ENCODE assay signal across 9 mouse cellular contexts in genomic region chr8:47351914-47352701, GRCm38 (mm10).
DNase-seq lines count a peak whose midpoint lies in the region; ATAC-seq lines count a peak whose summit lies in the region.
"Had no signal": no experiment of that assay in that cellular context is flagged by ENCODE, and none has a peak within 500 bp of the region (broad histone marks: within the 10 kb centered on the region; RNA-seq: fewer than 3 reads in every experiment).

No protein-coding gene starts in this region.

- no peaks in the 10 kb centered on the region for H3K9me3 ChIP-seq in embryonic facial prominence, embryonic 13.5 days
- H3K9me3 ChIP-seq in stomach, embryonic 14.5 days (ENCODE audit: control insufficient read depth, low read depth, low read length) = no peaks in the 10 kb centered on the region

- DNase-seq in heart, adult 11 months = peak; percentile 97
- peak; percentile 49 for DNase-seq in kidney, adult 9 months
- no peak for DNase-seq in thymus, postnatal 25 days
- DNase-seq in yolk sac, embryonic 10.5 days (ENCODE audit: low spot score) = no peak
- no peak for DNase-seq in layer of hippocampus, adult 18-20 months (ENCODE audit: low spot score in 2 of 2)
- DNase-seq in right cerebral cortex, adult 18-20 months = no peak

- 22% methylated on average over 21 of the region's 21 CpGs for WGBS in embryonic facial prominence, embryonic 13.5 days
- WGBS in stomach, embryonic 14.5 days = 27% methylated on average over 21 of the region's 21 CpGs

- H3K4me1 ChIP-seq in embryonic facial prominence, embryonic 13.5 days = peaks cover 70% of the 10 kb centered on the region
- peaks cover 15% of the 10 kb centered on the region; the same call in 1 of the 2 replicates for H3K4me1 ChIP-seq in stomach, embryonic 14.5 days (ENCODE audit: control insufficient read depth, insufficient read depth, low read length)

- H3K27ac ChIP-seq in embryonic facial prominence, embryonic 13.5 days = peak overlapping the region; percentile 78
- peak overlapping the region; percentile 73 for H3K27ac ChIP-seq in stomach, embryonic 14.5 days (ENCODE audit: low read length)

- peak overlapping the region; percentile 47 for H3K4me2 ChIP-seq in embryonic facial prominence, embryonic 13.5 days
- H3K4me2 ChIP-seq in stomach, embryonic 14.5 days (replicated peaks; ENCODE audit: low read depth, low read length) = peak overlapping the region; percentile 20; the same call in 1 of the 2 replicates

- no peaks in the 10 kb centered on the region for H3K36me3 ChIP-seq in embryonic facial prominence, embryonic 13.5 days
- no peaks in the 10 kb centered on the region for H3K36me3 ChIP-seq in stomach, embryonic 14.5 days (ENCODE audit: control insufficient read depth, insufficient read depth, low read length)

- H3K9ac ChIP-seq in embryonic facial prominence, embryonic 13.5 days = peak overlapping the region; percentile 32; the same call in 1 of the 2 replicates
- H3K9ac ChIP-seq in stomach, embryonic 14.5 days (replicated peaks; ENCODE audit: low read depth, low read length) = no peak overlapping the region

- ATAC-seq in embryonic facial prominence, embryonic 13.5 days (ENCODE audit: insufficient number of reproducible peaks, insufficient read depth, low FRiP score, low TSS enrichment, low read depth) = peak; percentile 50; the same call in 1 of the 2 replicates
- ATAC-seq in stomach, embryonic 14.5 days (ENCODE audit: insufficient number of reproducible peaks, insufficient read depth, low FRiP score, low read depth) = peak; percentile 75; the same call in 1 of the 2 replicates

- no peak overlapping the region for H3K4me3 ChIP-seq in embryonic facial prominence, embryonic 13.5 days
- no peak overlapping the region for H3K4me3 ChIP-seq in stomach, embryonic 14.5 days (ENCODE audit: low read depth, low read length)
- H3K4me3 ChIP-seq: myocyte had no signal

- no peaks in the 10 kb centered on the region for H3K27me3 ChIP-seq in embryonic facial prominence, embryonic 13.5 days
- H3K27me3 ChIP-seq in stomach, embryonic 14.5 days (ENCODE audit: control insufficient read depth, insufficient read depth, low read length) = 0 out of 2 replicates have a peak, but pooled peaks cover 2% of the 10 kb centered on the region

Comparison
In these comparisons a context has a peak if more than half of its experiments do, and no peak if none do; other contexts are left out.
1. DNase-seq: peak in heart, adult 11 months (single experiment) and kidney, adult 9 months (single experiment); none in thymus, postnatal 25 days (single experiment), yolk sac, embryonic 10.5 days (single experiment), layer of hippocampus, adult 18-20 months (0 of 2) and right cerebral cortex, adult 18-20 months (single experiment).